Mouse (Mus musculus) limb, embryonic 14.5 days (tissue): ENCODE measurements around the gene Trappc1. TPM values are rescaled to one million over a fixed set of nuclear protein-coding genes. Genes with fewer than 3 reads are reported as not detected.

ENCODE experiments used
- ATAC-seq: fragments of 200-750 bp; cut with Nextera tagmentation; 2 replicates; pipeline ENCODE4 v1.8.0; 2017; ENCODE audit warnings: low read depth, moderate number of reproducible peaks, moderate TSS enrichment; ENCODE audit not compliant: low FRiP score
- DNase-seq: peaks from one replicate; pipeline ENCODE4 v3.0.0-alpha.2; 2015; ENCODE audit warnings: low spot score
- H3K27ac ChIP-seq: fragments of 300-500 bp; sonication (generic); replicated peaks from 2 replicates; pipeline ENCODE4 v1.5.1; 2014; ENCODE audit warnings: low read depth, mild to moderate bottlenecking, low read length, moderate library complexity, mixed read lengths
- H3K27me3 ChIP-seq: fragments of 300-500 bp; sonication (generic); 2 replicates; pipeline ENCODE4 v1.6.1; 2014; ENCODE audit warnings: low read length, mixed read lengths; ENCODE audit not compliant: control insufficient read depth, insufficient read depth
- H3K36me3 ChIP-seq: fragments of 300-500 bp; sonication (generic); 2 replicates; pipeline ENCODE4 v1.6.1; 2014; ENCODE audit warnings: mild to moderate bottlenecking, low read length, moderate library complexity, mixed read lengths; ENCODE audit not compliant: control insufficient read depth, insufficient read depth
- H3K4me1 ChIP-seq: fragments of 300-500 bp; sonication (generic); 2 replicates; pipeline ENCODE4 v1.6.1; 2014; ENCODE audit warnings: antibody characterized with exemption, low read length, mixed read lengths; ENCODE audit not compliant: control insufficient read depth, insufficient read depth
- H3K4me2 ChIP-seq: fragments of 300-500 bp; sonication (generic); replicated peaks from 2 replicates; pipeline ENCODE4 v1.6.1; 2014; ENCODE audit warnings: low read depth, mild to moderate bottlenecking, low read length, moderate library complexity; ENCODE audit not compliant: severe bottlenecking
- H3K4me3 ChIP-seq: fragments of 300-500 bp; sonication (generic); replicated peaks from 2 replicates; pipeline ENCODE4 v1.5.1; 2014; ENCODE audit warnings: low read length
- H3K9ac ChIP-seq: fragments of 300-500 bp; sonication (generic); 2 replicates; pipeline ENCODE4 v1.6.1; 2014; ENCODE audit warnings: mild to moderate bottlenecking, low read depth, low read length, moderate library complexity; ENCODE audit not compliant: severe bottlenecking
- H3K9me3 ChIP-seq: fragments of 300-500 bp; sonication (generic); 2 replicates; pipeline ENCODE4 v1.6.1; 2016; ENCODE audit warnings: low read length; ENCODE audit not compliant: control insufficient read depth
- POLR2A ChIP-seq: fragments of 200-500 bp; IDR thresholded peaks from 2 replicates; pipeline ENCODE4 v1.8.0; 2012; ENCODE audit warnings: inconsistent platforms, mild to moderate bottlenecking, moderate library complexity, borderline replicate concordance; ENCODE audit not compliant: insufficient read depth, insufficient read length; ENCODE audit errors: extremely low read depth
- WGBS: fragments of 180-500 bp; shearing (Covaris S2); extraction: QIAGEN DNeasy Blood & Tissue Kit; methylation state at CpG from one replicate; pipeline ENCODE4 v1.1.7; 2014; 5-methylcytosine and 5-hydroxymethylcytosine counted together
- polyA plus RNA-seq, 2 experiments: library from polyadenylated mRNA; depleted of rRNA in 1 of 2; stranded (reverse) in 1 of 2; unstranded in 1 of 2; fragments of >200 nt; fragmentation: Nextera tagmentation in 1 of 2; extraction: Ambion mirVana in 1 of 2; gene quantifications; 2 replicates each; pipeline versions ENCODE4 v1.2.1 to v1.2.3; 2012 to 2014

Gene Trappc1
- polyA plus RNA-seq, 2 experiments: 93.7 to 144 TPM

- Histone ChIP-seq H3K36me3 (peaks cover 100% of the 10 kb centered on the region), H3K27me3 (no peaks in the 10 kb centered on the region), H3K9ac (no peak overlapping the region), H3K4me3 (no peak overlapping the region), H3K27ac (no peak overlapping the region), H3K9me3 (no peaks in the 10 kb centered on the region), H3K4me2 (no peak overlapping the region), H3K4me1 (peaks cover 3% of the 10 kb centered on the region; the same call in 1 of the 2 replicates)
- WGBS: 77% methylated on average over 12 of the region's 12 CpGs
- no peak for TF ChIP-seq POLR2A
- DNase-seq (no peak), ATAC-seq (0 out of 2 replicates have a peak, but pooled peaks have one; percentile 21)
Measured at GRCm38 (mm10) chr11:69357690-69358089, 33.9 kb downstream of the Trappc1 start.

GRCm38 (mm10) chr11:69362021-69362420 is 38.2 kb downstream of the Trappc1 start:
- ATAC-seq (no peak), DNase-seq (no peak)
- Histone ChIP-seq H3K9ac (no peak overlapping the region), H3K9me3 (no peaks in the 10 kb centered on the region), H3K27me3 (no peaks in the 10 kb centered on the region), H3K27ac (no peak overlapping the region), H3K36me3 (peaks cover 75% of the 10 kb centered on the region), H3K4me2 (no peak overlapping the region), H3K4me1 (peaks cover 31% of the 10 kb centered on the region), H3K4me3 (no peak overlapping the region)
- TF ChIP-seq POLR2A: no peak
- 46% methylated on average over 7 of the region's 7 CpGs for WGBS

GRCm38 (mm10) chr11:69362479-69362878 is 38.7 kb downstream of the Trappc1 start:
- H3K27ac ChIP-seq: no peak overlapping the region
- ATAC-seq: no peak
- no peaks in the 10 kb centered on the region for H3K27me3 ChIP-seq
- no peaks in the 10 kb centered on the region for H3K9me3 ChIP-seq
- no peak for TF ChIP-seq POLR2A
- peaks cover 31% of the 10 kb centered on the region for H3K4me1 ChIP-seq
- H3K4me3 ChIP-seq: no peak overlapping the region
- no peak overlapping the region for H3K4me2 ChIP-seq
- no peak overlapping the region for H3K9ac ChIP-seq
- DNase-seq: peak; percentile 48
- H3K36me3 ChIP-seq: peaks cover 70% of the 10 kb centered on the region
- WGBS: 41% methylated on average over 2 of the region's 2 CpGs

- no peak for TF ChIP-seq POLR2A
- Histone ChIP-seq H3K27me3 (no peaks in the 10 kb centered on the region), H3K4me1 (peaks cover 31% of the 10 kb centered on the region), H3K9ac (no peak overlapping the region), H3K4me2 (peak overlapping the region; percentile 94), H3K4me3 (peak overlapping the region; percentile 94; the same call in 1 of the 2 replicates), H3K9me3 (no peaks in the 10 kb centered on the region), H3K36me3 (peaks cover 51% of the 10 kb centered on the region), H3K27ac (peak overlapping the region; percentile 94)
- no peak for ATAC-seq
- no peak for DNase-seq
- 48% methylated on average over 8 of the region's 8 CpGs for WGBS
Measured at GRCm38 (mm10) chr11:69364376-69364775, 40.6 kb downstream of the Trappc1 start.

- peak overlapping the region; percentile 94 for H3K4me2 ChIP-seq
- WGBS: 3% methylated on average over 6 of the region's 6 CpGs
- 0 out of 2 replicates have a peak overlapping the region, but pooled peaks have one; percentile 35 for H3K9ac ChIP-seq
- peaks cover 46% of the 10 kb centered on the region for H3K36me3 ChIP-seq
- peak overlapping the region; percentile 94 for H3K4me3 ChIP-seq
- ATAC-seq (peak; percentile 4), DNase-seq (peak; percentile 84)
- H3K4me1 ChIP-seq: peaks cover 31% of the 10 kb centered on the region
- H3K27me3 ChIP-seq: no peaks in the 10 kb centered on the region
- no peaks in the 10 kb centered on the region for H3K9me3 ChIP-seq
- H3K27ac ChIP-seq: peak overlapping the region; percentile 94
- no peak for TF ChIP-seq POLR2A
Measured at GRCm38 (mm10) chr11:69364910-69365309, 41.1 kb downstream of the Trappc1 start.
